ENCODE assay signal across 8 mouse cellular contexts in genomic region chr5:31154152-31154553, GRCm38 (mm10). TPM values are rescaled to one million over a fixed set of nuclear protein-coding genes. Genes with fewer than 3 reads are reported as not detected.
A peak's percentile ranks its signal among the peaks of the same experiment; 100 is the strongest.
DNase-seq lines count a peak whose midpoint lies in the region; ATAC-seq lines count a peak whose summit lies in the region.

Mpv17 (minus strand) TSS chr5:31154251.

- under 1% methylated on average over 19 of the region's 19 CpGs for WGBS in forebrain, embryonic 14.5 days

- H3K4me1 ChIP-seq in forebrain, embryonic 14.5 days (ENCODE audit: control insufficient read depth, insufficient read depth, low read length), result peaks cover 6% of the 10 kb centered on the region

- peak within 1 kb of the TSS; percentile 58 for H3K9ac ChIP-seq in forebrain, embryonic 14.5 days (ENCODE audit: low read length)

- H3K9me3 ChIP-seq in forebrain, embryonic 14.5 days (replicated peaks; ENCODE audit: control insufficient read depth, low read length), result no peaks in the 10 kb centered on the region

- no peaks in the 10 kb centered on the region for H3K27me3 ChIP-seq in forebrain, embryonic 14.5 days (replicated peaks; ENCODE audit: control insufficient read depth, insufficient read depth, low read length)

- H3K36me3 ChIP-seq in forebrain, embryonic 14.5 days (ENCODE audit: control insufficient read depth, insufficient read depth, low read length), result peaks cover 35% of the 10 kb centered on the region

- H3K27ac ChIP-seq in forebrain, embryonic 14.5 days (ENCODE audit: low read depth, low read length), result no peak within 1 kb of the TSS

- ATAC-seq in forebrain, embryonic 14.5 days, result peak; percentile 97
- ATAC-seq in neutrophil, adult 5-6 weeks (ENCODE audit: extremely low read depth, insufficient number of reproducible peaks, low FRiP score, poor library complexity, severe bottlenecking), result peak; percentile 86

- intact Hi-C loops in heart, postnatal 14 days (cut with DNase I), result no loop called here

- peak; percentile 92 for DNase-seq in ES-CJ7 (ENCODE audit: low read depth, low spot score)
- peak; percentile 77 for DNase-seq in cerebellum, adult 11 months
- DNase-seq in forebrain, embryonic 14.5 days (ENCODE audit: low spot score), result peak; percentile 91
- DNase-seq in heart, postnatal 14 days, result peak; percentile 81 to 84
- peak; percentile 84 for DNase-seq in layer of hippocampus, adult 11-12 months (ENCODE audit: low spot score)
- DNase-seq in lung, adult 18-20 months, result peak; percentile 90 to 92
- peak; percentile 63 to 74 for DNase-seq in thymus, adult 18-20 months

- peak within 1 kb of the TSS; percentile 76 for H3K4me2 ChIP-seq in forebrain, embryonic 14.5 days (ENCODE audit: low read length)

- H3K4me3 ChIP-seq in forebrain, embryonic 14.5 days (ENCODE audit: low read depth, low read length), result peak within 1 kb of the TSS; percentile 44

RNA-seq across cellular contexts. Expression of gene Mpv17, which starts in this region (rescaled TPM):
- 36.6 and 37.4 TPM in 2 replicates for polyA plus RNA-seq in forebrain, embryonic 14.5 days (2014; fragmentation: Nextera tagmentation; extraction: Ambion mirVana)
- 10 to 100 TPM; 55.1 to 56.0 TPM for total RNA-seq in heart, postnatal 14 days (2021)
- total RNA-seq in neutrophil, adult 5-6 weeks (2017), result 17.2 and 25.9 TPM in 2 replicates
